Mouse (Mus musculus): ENCODE results near the gene Rai1. TPM values are rescaled to one million over a fixed set of nuclear protein-coding genes. Genes with fewer than 3 reads are reported as not detected.

The Rai1 gene
- polyA plus RNA-seq, 1 experiment, result 25.9 TPM

DNA sequence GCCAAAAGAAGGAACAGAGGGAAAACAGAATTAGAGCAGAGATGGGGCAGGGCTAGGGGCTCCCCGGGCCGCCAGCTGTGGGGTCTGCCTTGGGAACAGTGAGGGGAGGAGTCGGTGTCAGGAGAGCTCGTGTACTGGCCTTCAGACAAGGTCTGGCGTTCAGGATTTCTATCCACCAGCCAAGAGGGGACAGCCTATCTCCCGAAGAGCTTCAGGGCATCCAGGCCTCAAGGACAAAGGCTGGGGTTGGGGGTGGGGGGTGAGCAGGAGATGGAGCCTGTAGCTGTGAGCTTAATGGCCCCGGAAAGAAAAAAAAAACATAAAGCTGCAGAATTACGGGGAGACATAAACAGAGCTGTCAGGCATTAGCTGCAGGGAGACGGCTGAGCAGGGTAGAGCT, 64.0 kb downstream of the Rai1 start:
- no peaks in the 10 kb centered on the region; the same call in 1 of the 2 replicates for H3K4me1 ChIP-seq (ENCODE audit: control insufficient read depth, insufficient read depth, low read length)
- H3K4me3 ChIP-seq (ENCODE audit: insufficient read depth, low read length), result no peak overlapping the region
- TF ChIP-seq POLR2A (IDR thresholded peaks at IDR 0.05; ENCODE audit: low read depth, low read length) (no peak), CTCF (IDR thresholded peaks at IDR 0.05; ENCODE audit: borderline replicate concordance, insufficient read depth, low read length) (no peak)
- no peak overlapping the region for H3K27ac ChIP-seq (ENCODE audit: insufficient read depth, low read length)

DNA sequence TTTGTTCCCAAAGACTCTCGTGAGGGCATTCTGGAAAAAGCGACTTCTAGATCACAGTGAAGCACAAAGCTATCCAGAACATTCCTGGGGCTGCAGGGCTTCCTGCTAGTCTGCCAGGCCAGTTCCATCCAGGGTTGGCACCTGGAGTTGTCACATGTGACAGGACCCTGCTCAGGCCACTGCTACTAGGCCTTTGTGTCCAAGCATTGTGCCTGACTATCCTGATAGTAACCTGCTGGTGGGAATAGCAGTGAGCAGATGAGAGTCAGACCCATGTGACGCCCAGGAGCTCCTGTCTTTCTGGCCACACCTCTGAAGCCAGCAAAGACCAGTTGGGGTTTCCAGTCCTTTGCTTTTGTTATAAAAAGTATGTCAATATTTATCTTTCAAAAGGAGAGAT, 67.3 kb downstream of the Rai1 start:
- Histone ChIP-seq H3K4me3 (ENCODE audit: insufficient read depth, low read length) (no peak overlapping the region), H3K4me1 (ENCODE audit: control insufficient read depth, insufficient read depth, low read length) (peaks cover 3% of the 10 kb centered on the region; the same call in 1 of the 2 replicates), H3K27ac (ENCODE audit: insufficient read depth, low read length) (no peak overlapping the region)
- TF ChIP-seq CTCF (IDR thresholded peaks at IDR 0.05; ENCODE audit: borderline replicate concordance, insufficient read depth, low read length) (no peak), POLR2A (IDR thresholded peaks at IDR 0.05; ENCODE audit: low read depth, low read length) (no peak)

DNA sequence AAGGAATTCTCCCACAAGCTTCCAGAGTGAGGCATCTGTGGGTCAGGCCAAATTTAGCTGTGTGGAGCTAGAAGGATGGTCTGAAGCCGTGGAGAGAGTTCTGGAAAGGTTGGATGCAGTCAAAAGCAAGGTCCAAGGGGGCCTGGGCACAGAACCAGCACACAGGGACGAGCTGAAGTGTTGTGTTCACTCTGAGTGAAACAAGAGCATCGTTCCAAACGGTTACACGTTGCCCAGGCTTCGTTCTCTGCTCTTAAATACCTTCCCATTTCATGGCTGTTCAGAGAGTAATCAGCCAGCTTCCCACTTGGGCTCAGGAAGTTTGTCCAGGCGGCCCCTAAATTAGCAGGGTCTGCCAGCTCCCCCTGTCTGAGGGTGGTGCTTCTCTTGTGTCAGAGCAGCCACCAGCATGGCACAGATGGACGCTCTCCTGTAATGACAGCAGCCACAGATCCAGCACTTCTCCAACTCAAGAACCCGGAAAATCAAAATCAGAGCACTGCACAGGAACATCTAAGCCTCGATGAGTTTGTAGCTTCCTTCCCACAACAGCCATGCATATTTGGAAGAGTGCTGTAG, 68.9 kb downstream of the Rai1 start:
- H3K27ac ChIP-seq (ENCODE audit: insufficient read depth, low read length), result no peak overlapping the region
- TF ChIP-seq CTCF (IDR thresholded peaks at IDR 0.05; ENCODE audit: borderline replicate concordance, insufficient read depth, low read length) (no peak), POLR2A (IDR thresholded peaks at IDR 0.05; ENCODE audit: low read depth, low read length) (no peak)
- peaks cover 15% of the 10 kb centered on the region for H3K4me1 ChIP-seq (ENCODE audit: control insufficient read depth, insufficient read depth, low read length)
- no peak overlapping the region for H3K4me3 ChIP-seq (ENCODE audit: insufficient read depth, low read length)

DNA sequence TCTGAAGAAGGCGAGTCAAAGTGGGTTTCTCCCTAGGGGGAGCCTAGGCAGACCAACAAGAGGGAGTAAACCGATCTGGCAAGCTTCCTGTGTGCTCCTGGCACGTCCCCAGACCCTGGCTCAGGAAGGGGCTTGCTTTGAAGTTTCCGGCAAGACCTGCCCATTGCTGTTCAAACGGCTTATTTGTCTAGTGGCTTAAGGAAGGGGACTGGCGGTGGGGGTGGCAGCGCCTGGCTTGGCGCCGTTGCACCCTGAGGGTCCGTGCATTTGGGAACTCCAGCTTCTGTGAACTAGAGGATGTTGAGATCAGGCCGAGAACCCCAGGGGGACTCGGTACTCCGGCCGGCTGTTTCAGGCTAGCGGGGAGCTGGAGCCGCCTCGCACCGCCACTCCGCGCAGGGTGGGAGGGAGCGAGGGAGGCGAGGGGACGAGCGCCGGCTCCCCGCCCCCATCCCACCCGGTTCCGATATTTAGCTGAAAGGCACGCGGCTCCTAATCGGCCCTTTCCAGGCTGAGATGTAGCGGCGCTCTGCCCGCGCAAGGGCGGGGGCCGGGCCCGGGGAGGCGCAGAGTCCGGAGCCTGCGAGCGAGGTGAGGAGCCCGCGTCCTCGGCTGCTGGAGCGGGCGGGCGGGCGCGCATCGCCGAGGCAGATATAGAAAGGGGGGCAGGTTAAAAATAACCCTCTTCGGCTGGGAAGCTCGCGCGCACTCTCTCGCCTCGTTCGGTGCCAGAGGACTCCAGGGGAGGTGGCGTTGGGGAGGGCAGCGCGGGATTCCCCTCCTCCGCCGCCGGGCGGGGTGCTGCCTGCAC, 70.8 kb downstream of the Rai1 start:
- Histone ChIP-seq H3K4me1 (ENCODE audit: control insufficient read depth, insufficient read depth, low read length) (peaks cover 24% of the 10 kb centered on the region), H3K27ac (ENCODE audit: insufficient read depth, low read length) (no peak overlapping the region)

DNA sequence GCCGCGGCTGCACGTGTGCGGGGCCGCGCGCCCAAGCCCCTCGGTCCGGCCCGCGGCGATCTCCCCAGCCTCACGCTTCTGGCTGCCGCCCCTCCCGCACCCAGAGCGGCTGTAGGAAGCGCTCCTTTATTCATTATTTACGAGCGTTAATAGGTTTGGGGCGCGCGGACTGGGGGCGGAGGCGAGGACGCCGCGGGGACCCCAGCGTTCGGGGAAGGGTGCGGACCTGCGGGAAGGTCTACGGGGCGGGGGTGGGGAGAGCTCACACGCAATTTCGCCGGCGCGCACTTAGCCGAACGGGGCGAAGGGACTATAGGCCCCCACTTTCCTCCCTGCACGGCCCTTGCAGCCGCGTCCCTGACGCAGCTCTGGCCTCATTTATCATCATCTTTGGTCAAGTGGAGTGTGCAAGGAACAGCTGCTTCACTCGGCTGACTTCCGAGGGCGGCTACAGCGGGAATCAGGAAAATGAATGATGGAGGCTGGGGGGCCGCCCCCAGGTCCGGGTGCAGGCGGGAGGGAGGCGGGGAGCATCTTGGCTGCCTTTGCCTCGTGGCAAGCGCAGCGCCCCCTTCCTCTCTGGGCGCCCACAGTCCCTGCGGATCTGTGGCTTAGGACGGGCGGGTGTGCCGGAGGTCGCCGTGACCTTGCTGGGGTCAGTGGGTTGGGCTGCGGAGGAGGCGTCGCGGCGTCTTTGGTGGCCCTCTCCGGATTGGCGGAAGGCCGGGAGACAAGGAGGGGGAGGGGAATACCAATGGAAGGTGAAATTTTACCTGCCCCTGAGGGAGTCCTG, 71.6 kb downstream of the Rai1 start:
- Histone ChIP-seq H3K4me3 (ENCODE audit: insufficient read depth, low read length) (peak overlapping the region; percentile 52), H3K4me1 (ENCODE audit: control insufficient read depth, insufficient read depth, low read length) (peaks cover 24% of the 10 kb centered on the region)
- TF ChIP-seq CTCF (IDR thresholded peaks at IDR 0.05; ENCODE audit: borderline replicate concordance, insufficient read depth, low read length), result peak; percentile 27; the same call in 1 of the 2 replicates
- TF ChIP-seq POLR2A (IDR thresholded peaks at IDR 0.05; ENCODE audit: low read depth, low read length), result no peak

More for the DNA sequence above, 70.8 kb downstream of the Rai1 start:
- H3K4me3 ChIP-seq (ENCODE audit: insufficient read depth, low read length), result peak overlapping the region; percentile 52
- TF ChIP-seq CTCF (IDR thresholded peaks at IDR 0.05; ENCODE audit: borderline replicate concordance, insufficient read depth, low read length), result no peak

GRCm38 (mm10) chr11:60176975-60177657, 72.3 kb downstream of the Rai1 start:
- peaks cover 26% of the 10 kb centered on the region for H3K4me1 ChIP-seq (ENCODE audit: control insufficient read depth, insufficient read depth, low read length)

More for the DNA sequence above, 71.6 kb downstream of the Rai1 start:
- H3K27ac ChIP-seq (ENCODE audit: insufficient read depth, low read length), result peak overlapping the region; percentile 61

DNA sequence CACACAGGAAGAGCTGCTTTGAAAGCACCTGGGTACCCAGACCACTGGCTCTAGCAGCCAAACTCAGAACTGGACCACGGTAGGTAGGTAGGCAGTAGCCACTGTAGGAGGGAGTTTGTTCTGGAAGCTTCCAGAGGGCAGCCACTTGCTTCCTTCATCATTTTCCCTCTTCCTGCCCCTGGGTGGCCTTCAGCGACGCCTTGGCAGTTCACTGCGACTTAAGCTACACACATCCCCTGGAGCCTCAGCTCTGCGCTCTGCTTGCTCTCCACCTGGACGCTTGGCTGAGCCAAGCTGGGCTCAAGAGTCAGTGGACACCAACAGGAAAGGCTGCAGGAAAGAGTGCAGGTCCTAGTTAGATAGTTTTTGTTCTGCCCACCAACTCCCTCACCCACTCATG, 73.2 kb downstream of the Rai1 start:
- Histone ChIP-seq H3K27ac (ENCODE audit: insufficient read depth, low read length) (no peak overlapping the region), H3K4me3 (ENCODE audit: insufficient read depth, low read length) (no peak overlapping the region), H3K4me1 (ENCODE audit: control insufficient read depth, insufficient read depth, low read length) (peaks cover 31% of the 10 kb centered on the region)
- TF ChIP-seq CTCF (IDR thresholded peaks at IDR 0.05; ENCODE audit: borderline replicate concordance, insufficient read depth, low read length), result no peak
- no peak for TF ChIP-seq POLR2A (IDR thresholded peaks at IDR 0.05; ENCODE audit: low read depth, low read length)

More at GRCm38 (mm10) chr11:60176975-60177657, 72.3 kb downstream of the Rai1 start:
- Histone ChIP-seq H3K27ac (ENCODE audit: insufficient read depth, low read length) (peak overlapping the region; percentile 61), H3K4me3 (ENCODE audit: insufficient read depth, low read length) (peak overlapping the region; percentile 52)
- TF ChIP-seq POLR2A (IDR thresholded peaks at IDR 0.05; ENCODE audit: low read depth, low read length) (no peak), CTCF (IDR thresholded peaks at IDR 0.05; ENCODE audit: borderline replicate concordance, insufficient read depth, low read length) (no peak)

GRCm38 (mm10) chr11:60178506-60178905, 73.7 kb downstream of the Rai1 start:
- Histone ChIP-seq H3K4me3 (ENCODE audit: insufficient read depth, low read length) (no peak overlapping the region), H3K4me1 (ENCODE audit: control insufficient read depth, insufficient read depth, low read length) (peaks cover 31% of the 10 kb centered on the region), H3K27ac (ENCODE audit: insufficient read depth, low read length) (no peak overlapping the region)
- TF ChIP-seq CTCF (IDR thresholded peaks at IDR 0.05; ENCODE audit: borderline replicate concordance, insufficient read depth, low read length), result no peak
- TF ChIP-seq POLR2A (IDR thresholded peaks at IDR 0.05; ENCODE audit: low read depth, low read length), result no peak

DNA sequence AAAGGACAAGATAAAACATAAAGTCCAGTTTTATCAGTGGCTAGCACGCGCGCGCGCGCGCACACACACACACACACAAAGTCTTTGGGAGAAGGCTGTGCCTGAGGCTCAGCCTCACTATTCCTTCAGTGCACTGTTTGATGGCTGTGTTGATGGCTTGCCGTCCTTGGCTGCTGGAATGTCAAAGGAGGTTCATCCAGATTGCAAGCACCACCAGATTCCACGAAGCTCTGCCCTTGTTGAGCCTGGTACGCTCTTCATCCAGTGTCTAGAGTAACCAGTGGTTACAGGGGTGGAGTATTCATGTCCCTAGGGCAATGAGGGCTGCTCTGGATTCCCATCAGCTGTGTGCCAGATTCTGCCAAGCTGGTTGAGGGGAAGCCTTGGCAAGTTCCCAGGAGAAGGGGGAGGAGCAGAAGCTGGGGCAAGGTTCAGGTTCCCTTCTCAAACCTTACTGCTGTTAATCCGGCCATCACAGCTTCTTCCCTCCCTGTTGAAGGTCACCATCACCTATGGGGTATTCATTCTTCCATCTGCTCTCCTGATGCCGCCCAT, 77.4 kb downstream of the Rai1 start:
- no peak for TF ChIP-seq CTCF (IDR thresholded peaks at IDR 0.05; ENCODE audit: borderline replicate concordance, insufficient read depth, low read length)
- TF ChIP-seq POLR2A (IDR thresholded peaks at IDR 0.05; ENCODE audit: low read depth, low read length), result no peak
- H3K4me3 ChIP-seq (ENCODE audit: insufficient read depth, low read length), result no peak overlapping the region
- no peak overlapping the region for H3K27ac ChIP-seq (ENCODE audit: insufficient read depth, low read length)
- H3K4me1 ChIP-seq (ENCODE audit: control insufficient read depth, insufficient read depth, low read length), result peaks cover 33% of the 10 kb centered on the region

Measured in embryonic fibroblast, embryonic 13.5 days (primary cell).